Mouse (Mus musculus): ENCODE data around the gene Prdm2. TPM values are rescaled to one million over a fixed set of nuclear protein-coding genes. Genes with fewer than 3 reads are reported as not detected.

Gene Prdm2
- polyA plus RNA-seq, 1 experiment from 2014 or later, result 7.0 TPM

DNA sequence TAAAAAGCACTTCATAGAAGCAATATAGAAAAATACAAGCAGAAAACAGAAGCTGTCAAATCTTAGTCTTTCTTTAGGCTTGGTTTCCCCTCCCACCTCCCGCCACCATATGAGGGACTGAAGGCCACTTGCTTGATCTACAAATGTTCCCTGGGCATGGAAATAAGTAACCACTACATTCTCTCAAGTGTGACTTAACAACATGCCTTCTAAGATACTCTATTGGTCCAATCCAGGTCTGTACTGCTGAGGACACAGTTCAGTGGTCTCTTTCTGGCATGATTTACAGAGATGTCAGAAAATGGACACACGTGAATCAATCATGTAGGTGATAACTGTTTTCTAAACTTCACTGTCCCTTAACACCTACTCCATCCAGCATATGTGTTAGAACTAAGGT lies 42.5 kb downstream of the Prdm2 start:
- Histone ChIP-seq H3K9me3 (ENCODE audit: control insufficient read depth, low read length) (no peaks in the 10 kb centered on the region), H3K27ac (ENCODE audit: low read length) (no peak overlapping the region), H3K9ac (ENCODE audit: low read depth, low read length) (no peak overlapping the region), H3K36me3 (ENCODE audit: control insufficient read depth, insufficient read depth, low read length) (no peaks in the 10 kb centered on the region), H3K4me3 (ENCODE audit: low read length) (no peak overlapping the region), H3K4me2 (ENCODE audit: low read depth, low read length) (no peak overlapping the region), H3K27me3 (replicated peaks; ENCODE audit: control insufficient read depth, insufficient read depth, low read length) (no peaks in the 10 kb centered on the region), H3K4me1 (ENCODE audit: control insufficient read depth, insufficient read depth, low read length) (no peaks in the 10 kb centered on the region)
- ATAC-seq, result no peak
- WGBS, result 95% methylated on average over 2 of the region's 2 CpGs

DNA sequence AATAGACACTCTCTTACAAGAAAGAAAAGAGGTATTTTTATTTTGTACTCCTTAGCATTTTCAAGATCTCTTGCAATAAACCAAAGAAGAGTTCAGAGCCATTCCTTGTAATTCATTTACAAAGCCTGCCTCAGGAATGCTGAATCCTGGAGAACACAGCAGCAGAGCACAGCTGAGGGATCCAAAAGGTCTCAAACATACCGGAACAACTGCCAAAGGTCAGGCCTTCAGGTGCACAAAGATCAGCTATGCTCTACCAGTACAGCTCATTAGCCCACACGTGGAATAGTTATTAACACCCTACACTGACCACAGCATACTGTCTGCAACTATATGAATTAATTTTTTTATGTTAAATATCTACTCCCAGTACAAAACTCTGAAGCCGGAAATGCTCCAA lies 44.7 kb downstream of the Prdm2 start:
- no peak overlapping the region for H3K4me3 ChIP-seq (ENCODE audit: low read length)
- H3K9ac ChIP-seq (ENCODE audit: low read depth, low read length), result no peak overlapping the region
- H3K4me2 ChIP-seq (ENCODE audit: low read depth, low read length), result no peak overlapping the region
- H3K36me3 ChIP-seq (ENCODE audit: control insufficient read depth, insufficient read depth, low read length), result no peaks in the 10 kb centered on the region
- no peak for ATAC-seq
- WGBS, result 91% methylated on average over 3 of the region's 3 CpGs
- H3K27me3 ChIP-seq (replicated peaks; ENCODE audit: control insufficient read depth, insufficient read depth, low read length), result no peaks in the 10 kb centered on the region
- no peaks in the 10 kb centered on the region for H3K9me3 ChIP-seq (ENCODE audit: control insufficient read depth, low read length)
- H3K27ac ChIP-seq (ENCODE audit: low read length), result no peak overlapping the region
- H3K4me1 ChIP-seq (ENCODE audit: control insufficient read depth, insufficient read depth, low read length), result no peaks in the 10 kb centered on the region

DNA sequence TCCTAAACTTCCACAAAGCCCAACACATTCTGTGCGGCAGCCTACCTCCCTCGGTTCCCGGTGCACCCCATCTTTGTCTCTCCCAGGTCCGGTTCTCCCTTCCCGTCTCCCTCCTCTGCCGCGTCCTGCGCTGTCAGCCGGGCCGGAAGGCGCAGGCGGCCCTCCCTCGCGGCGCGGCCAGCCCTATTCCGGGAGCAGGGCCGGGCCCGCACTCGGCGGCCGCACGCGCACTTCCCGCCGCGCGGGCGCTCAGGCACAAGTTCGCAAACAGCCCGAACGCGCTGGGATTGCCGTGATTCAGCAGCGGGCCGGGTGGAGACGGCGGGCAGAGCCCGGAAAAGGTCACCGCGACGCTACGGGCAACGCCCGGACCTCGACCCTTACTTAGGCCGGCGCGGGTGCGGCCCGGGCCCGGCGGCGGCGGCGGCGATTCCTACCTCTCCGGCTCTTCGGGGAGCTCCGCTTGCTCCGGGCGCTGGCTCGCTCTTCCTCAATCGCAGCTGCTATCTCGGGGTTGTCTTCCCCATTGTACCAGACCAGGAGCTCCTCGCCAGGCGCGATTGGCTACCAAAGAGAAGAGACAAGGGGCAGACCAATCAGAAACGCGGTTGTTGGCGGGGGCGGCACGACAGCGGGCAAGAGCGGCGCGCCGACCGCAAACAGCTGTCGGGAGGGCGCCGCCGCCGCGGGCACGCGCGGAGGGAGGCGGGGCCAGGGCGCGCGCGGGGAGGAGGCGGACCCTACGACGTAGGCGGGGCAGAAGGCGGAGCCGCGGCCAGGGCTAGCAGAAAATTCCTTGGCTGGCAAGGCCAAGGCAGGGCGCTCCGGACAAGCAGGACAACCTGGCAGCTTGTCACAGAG lies 50.9 kb downstream of the Prdm2 start:
- ATAC-seq, result peak; percentile 99
- Histone ChIP-seq H3K9ac (ENCODE audit: low read depth, low read length) (peak overlapping the region; percentile 97), H3K9me3 (ENCODE audit: control insufficient read depth, low read length) (no peaks in the 10 kb centered on the region), H3K36me3 (ENCODE audit: control insufficient read depth, insufficient read depth, low read length) (no peaks in the 10 kb centered on the region), H3K4me1 (ENCODE audit: control insufficient read depth, insufficient read depth, low read length) (peaks cover 29% of the 10 kb centered on the region), H3K27ac (ENCODE audit: low read length) (peak overlapping the region; percentile 100), H3K4me3 (ENCODE audit: low read length) (peak overlapping the region; percentile 92), H3K27me3 (replicated peaks; ENCODE audit: control insufficient read depth, insufficient read depth, low read length) (no peaks in the 10 kb centered on the region), H3K4me2 (ENCODE audit: low read depth, low read length) (peak overlapping the region; percentile 65)
- WGBS, result under 1% methylated on average over 100 of the region's 102 CpGs

DNA sequence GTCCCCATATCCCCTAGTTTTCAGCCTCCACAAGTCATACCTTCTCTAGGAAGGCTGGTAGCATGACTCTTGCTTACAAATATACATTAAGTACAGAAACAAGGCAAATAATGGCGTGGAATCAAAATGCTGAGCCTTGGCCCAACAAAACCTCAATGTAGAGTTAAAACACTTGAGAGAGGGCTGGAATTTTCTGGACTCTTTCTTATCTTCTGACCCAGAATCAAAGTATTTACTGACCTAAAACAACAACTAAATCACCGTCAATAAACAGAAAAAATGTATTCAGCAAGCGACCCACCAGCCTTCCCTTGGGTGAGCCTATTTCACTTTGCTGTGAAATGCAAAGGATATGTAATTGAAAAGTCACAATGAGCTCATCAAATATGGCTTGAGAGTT lies 52.0 kb downstream of the Prdm2 start:
- Histone ChIP-seq H3K9me3 (ENCODE audit: control insufficient read depth, low read length) (no peaks in the 10 kb centered on the region), H3K36me3 (ENCODE audit: control insufficient read depth, insufficient read depth, low read length) (no peaks in the 10 kb centered on the region), H3K9ac (ENCODE audit: low read depth, low read length) (peak overlapping the region; percentile 97), H3K4me2 (ENCODE audit: low read depth, low read length) (peak overlapping the region; percentile 65), H3K4me1 (ENCODE audit: control insufficient read depth, insufficient read depth, low read length) (peaks cover 32% of the 10 kb centered on the region), H3K27me3 (replicated peaks; ENCODE audit: control insufficient read depth, insufficient read depth, low read length) (no peaks in the 10 kb centered on the region), H3K27ac (ENCODE audit: low read length) (no peak overlapping the region), H3K4me3 (ENCODE audit: low read length) (peak overlapping the region; percentile 92)
- 32% methylated on average over 3 of the region's 3 CpGs for WGBS
- ATAC-seq, result no peak

DNA sequence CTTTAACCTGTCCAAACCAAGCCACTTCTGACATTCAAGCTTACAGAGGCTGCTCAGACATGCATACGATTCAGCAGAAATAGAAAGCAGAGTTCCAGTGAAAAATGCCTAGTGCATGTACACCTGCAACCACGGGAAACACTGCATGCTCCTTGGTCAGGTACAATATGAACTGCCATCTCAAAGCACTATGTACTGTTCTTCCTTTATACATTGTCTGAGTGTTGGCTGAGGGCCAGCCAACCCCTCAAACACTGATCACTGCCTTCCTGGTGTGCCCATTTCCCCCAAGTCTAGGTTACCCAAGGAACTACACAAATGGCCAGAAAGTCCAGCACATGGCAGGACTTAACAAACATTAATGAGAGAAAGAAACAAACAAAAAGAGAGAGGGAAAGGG lies 53.5 kb downstream of the Prdm2 start:
- H3K36me3 ChIP-seq (ENCODE audit: control insufficient read depth, insufficient read depth, low read length), result no peaks in the 10 kb centered on the region
- H3K9ac ChIP-seq (ENCODE audit: low read depth, low read length), result no peak overlapping the region
- 77% methylated on average over 2 of the region's 2 CpGs for WGBS
- no peaks in the 10 kb centered on the region for H3K27me3 ChIP-seq (replicated peaks; ENCODE audit: control insufficient read depth, insufficient read depth, low read length)
- no peaks in the 10 kb centered on the region for H3K9me3 ChIP-seq (ENCODE audit: control insufficient read depth, low read length)
- no peak for ATAC-seq
- no peak overlapping the region for H3K4me3 ChIP-seq (ENCODE audit: low read length)
- H3K27ac ChIP-seq (ENCODE audit: low read length), result no peak overlapping the region
- H3K4me1 ChIP-seq (ENCODE audit: control insufficient read depth, insufficient read depth, low read length), result peaks cover 41% of the 10 kb centered on the region
- no peak overlapping the region for H3K4me2 ChIP-seq (ENCODE audit: low read depth, low read length)

DNA sequence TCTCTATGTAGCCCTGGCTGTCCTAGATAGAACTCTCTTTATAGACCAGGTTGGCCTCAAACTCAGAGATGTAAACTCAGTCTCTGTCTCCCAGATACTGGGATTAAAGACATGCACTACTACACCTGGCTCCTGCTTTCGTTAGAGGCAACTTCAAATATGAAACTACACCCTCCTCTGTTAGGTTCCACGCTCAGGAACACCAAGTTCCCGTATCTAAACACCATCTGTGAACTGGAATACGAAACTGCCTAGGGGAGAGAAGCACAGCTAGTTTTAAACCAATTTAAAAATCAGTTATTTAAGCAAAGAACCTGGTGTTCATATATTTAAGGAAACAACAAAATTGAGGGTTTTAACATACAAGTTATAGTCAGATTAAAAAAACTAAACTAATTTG lies 56.9 kb downstream of the Prdm2 start:
- no peak overlapping the region for H3K27ac ChIP-seq (ENCODE audit: low read length)
- H3K4me1 ChIP-seq (ENCODE audit: control insufficient read depth, insufficient read depth, low read length), result peaks cover 46% of the 10 kb centered on the region

DNA sequence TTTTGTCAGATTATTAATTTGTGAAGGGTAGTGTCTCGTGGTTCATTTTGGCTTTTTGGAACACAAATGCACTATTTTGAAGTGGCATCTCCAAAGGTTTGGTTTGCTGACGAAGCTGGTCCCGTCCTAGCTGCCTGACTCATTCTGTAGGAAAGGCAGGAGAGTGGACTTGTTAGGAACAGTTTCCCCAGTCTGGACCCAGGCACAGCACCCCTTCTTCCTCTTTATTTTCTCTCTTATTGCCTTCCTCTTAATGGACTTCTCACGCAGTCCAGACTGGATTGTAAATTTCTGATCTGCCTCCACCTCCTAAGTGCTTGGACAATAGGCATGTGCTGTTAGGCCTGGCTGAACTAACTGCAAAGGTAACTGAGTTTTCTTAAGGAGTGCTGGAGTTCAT lies 57.8 kb downstream of the Prdm2 start:
- H3K36me3 ChIP-seq (ENCODE audit: control insufficient read depth, insufficient read depth, low read length), result no peaks in the 10 kb centered on the region
- H3K27me3 ChIP-seq (replicated peaks; ENCODE audit: control insufficient read depth, insufficient read depth, low read length), result no peaks in the 10 kb centered on the region
- H3K4me3 ChIP-seq (ENCODE audit: low read length), result no peak overlapping the region
- H3K4me1 ChIP-seq (ENCODE audit: control insufficient read depth, insufficient read depth, low read length), result peaks cover 44% of the 10 kb centered on the region
- 63% methylated on average over 4 of the region's 4 CpGs for WGBS
- no peak overlapping the region for H3K9ac ChIP-seq (ENCODE audit: low read depth, low read length)
- no peak overlapping the region for H3K27ac ChIP-seq (ENCODE audit: low read length)
- no peak for ATAC-seq
- H3K9me3 ChIP-seq (ENCODE audit: control insufficient read depth, low read length), result no peaks in the 10 kb centered on the region
- H3K4me2 ChIP-seq (ENCODE audit: low read depth, low read length), result no peak overlapping the region

More for the DNA sequence above, 56.9 kb downstream of the Prdm2 start:
- H3K36me3 ChIP-seq (ENCODE audit: control insufficient read depth, insufficient read depth, low read length), result no peaks in the 10 kb centered on the region
- no peak for ATAC-seq
- H3K4me2 ChIP-seq (ENCODE audit: low read depth, low read length), result no peak overlapping the region
- no peaks in the 10 kb centered on the region for H3K9me3 ChIP-seq (ENCODE audit: control insufficient read depth, low read length)
- H3K9ac ChIP-seq (ENCODE audit: low read depth, low read length), result no peak overlapping the region
- 73% methylated on average over 4 of the region's 4 CpGs for WGBS
- no peak overlapping the region for H3K4me3 ChIP-seq (ENCODE audit: low read length)
- no peaks in the 10 kb centered on the region for H3K27me3 ChIP-seq (replicated peaks; ENCODE audit: control insufficient read depth, insufficient read depth, low read length)

DNA sequence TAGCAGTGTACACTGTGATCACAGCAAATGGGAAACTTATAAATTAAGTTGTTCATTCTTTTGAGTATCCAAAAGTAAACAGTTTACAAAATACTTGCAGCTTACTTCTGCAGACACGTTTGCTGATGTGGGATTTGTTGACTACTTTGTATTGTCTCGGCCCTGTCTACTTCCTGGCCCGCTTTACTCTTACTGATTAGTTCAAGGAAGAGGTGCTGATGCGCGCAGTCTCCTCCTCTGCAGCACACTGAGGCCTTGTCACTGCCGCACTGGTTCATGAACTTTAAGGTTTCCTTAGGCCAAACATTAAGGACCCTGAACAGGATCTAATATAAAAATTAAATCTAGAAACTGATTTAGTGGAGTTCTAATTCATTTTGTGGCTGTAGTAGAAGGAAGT lies 58.2 kb downstream of the Prdm2 start:
- H3K9me3 ChIP-seq (ENCODE audit: control insufficient read depth, low read length), result no peaks in the 10 kb centered on the region
- no peak overlapping the region for H3K9ac ChIP-seq (ENCODE audit: low read depth, low read length)
- H3K4me1 ChIP-seq (ENCODE audit: control insufficient read depth, insufficient read depth, low read length), result peaks cover 41% of the 10 kb centered on the region
- no peak overlapping the region for H3K4me3 ChIP-seq (ENCODE audit: low read length)
- H3K4me2 ChIP-seq (ENCODE audit: low read depth, low read length), result no peak overlapping the region
- 54% methylated on average over 6 of the region's 6 CpGs for WGBS
- no peak overlapping the region for H3K27ac ChIP-seq (ENCODE audit: low read length)
- H3K27me3 ChIP-seq (replicated peaks; ENCODE audit: control insufficient read depth, insufficient read depth, low read length), result no peaks in the 10 kb centered on the region
- ATAC-seq, result no peak
- H3K36me3 ChIP-seq (ENCODE audit: control insufficient read depth, insufficient read depth, low read length), result no peaks in the 10 kb centered on the region

DNA sequence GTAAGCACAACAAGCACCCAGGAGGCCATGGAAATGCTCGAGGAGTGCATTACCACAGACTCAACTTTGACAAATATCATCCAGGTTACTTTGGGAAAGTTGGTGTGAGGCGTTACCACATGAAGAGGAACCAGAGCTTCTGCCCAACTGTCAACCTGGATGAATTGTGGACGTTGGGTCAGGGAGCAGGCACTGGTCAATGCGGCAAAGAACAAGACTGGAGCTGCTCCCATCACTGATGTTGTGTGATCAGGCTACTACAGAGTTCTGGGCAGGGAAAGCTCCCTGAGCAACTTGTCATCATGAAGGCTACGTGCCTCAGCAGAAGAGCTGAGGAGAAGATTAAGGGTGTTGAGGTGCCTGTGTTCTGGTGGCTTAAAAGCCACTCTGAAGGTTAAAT lies 60.2 kb downstream of the Prdm2 start:
- WGBS, result 85% methylated on average over 5 of the region's 5 CpGs
- H3K36me3 ChIP-seq (ENCODE audit: control insufficient read depth, insufficient read depth, low read length), result no peaks in the 10 kb centered on the region
- no peak overlapping the region for H3K27ac ChIP-seq (ENCODE audit: low read length)
- ATAC-seq, result no peak
- H3K4me1 ChIP-seq (ENCODE audit: control insufficient read depth, insufficient read depth, low read length), result peaks cover 24% of the 10 kb centered on the region
- H3K9ac ChIP-seq (ENCODE audit: low read depth, low read length), result no peak overlapping the region
- no peak overlapping the region for H3K4me3 ChIP-seq (ENCODE audit: low read length)
- H3K27me3 ChIP-seq (replicated peaks; ENCODE audit: control insufficient read depth, insufficient read depth, low read length), result no peaks in the 10 kb centered on the region
- no peaks in the 10 kb centered on the region for H3K9me3 ChIP-seq (ENCODE audit: control insufficient read depth, low read length)
- H3K4me2 ChIP-seq (ENCODE audit: low read depth, low read length), result no peak overlapping the region

DNA sequence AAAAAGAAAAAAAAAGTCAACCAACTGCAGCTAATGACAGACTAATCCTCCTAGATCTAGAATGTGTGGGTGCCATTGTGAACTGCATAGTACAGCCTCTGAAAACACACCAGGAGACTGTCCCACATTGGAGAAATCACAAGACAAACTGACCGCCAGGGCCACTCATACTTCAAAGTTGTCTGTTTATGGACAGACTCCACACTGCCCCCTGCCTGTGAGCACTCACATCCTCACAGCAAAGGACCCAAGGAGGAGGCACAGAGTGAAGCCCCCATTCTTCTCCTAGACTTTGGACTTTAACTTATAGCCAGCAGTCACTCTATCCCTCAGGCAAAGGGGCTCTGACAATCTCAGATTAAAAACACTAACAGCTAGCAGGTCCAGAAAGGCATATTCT lies 61.5 kb downstream of the Prdm2 start:
- Histone ChIP-seq H3K9me3 (ENCODE audit: control insufficient read depth, low read length) (no peaks in the 10 kb centered on the region), H3K9ac (ENCODE audit: low read depth, low read length) (no peak overlapping the region), H3K4me3 (ENCODE audit: low read length) (no peak overlapping the region), H3K4me2 (ENCODE audit: low read depth, low read length) (no peak overlapping the region), H3K27ac (ENCODE audit: low read length) (no peak overlapping the region), H3K4me1 (ENCODE audit: control insufficient read depth, insufficient read depth, low read length) (peaks cover 25% of the 10 kb centered on the region), H3K27me3 (replicated peaks; ENCODE audit: control insufficient read depth, insufficient read depth, low read length) (no peaks in the 10 kb centered on the region), H3K36me3 (ENCODE audit: control insufficient read depth, insufficient read depth, low read length) (no peaks in the 10 kb centered on the region)
- ATAC-seq, result no peak
- 83% methylated on average over 1 of the region's 1 CpGs for WGBS

Measured in intestine, embryonic 16.5 days (tissue).